Mouse (Mus musculus) brain, embryonic 14.5 days (tissue): ENCODE results near the gene Cmc2.

Source experiments
- CTCF ChIP-seq: fragments of 200-500 bp; IDR thresholded peaks from 2 replicates; pipeline ENCODE4 v1.5.1; 2012; ENCODE audit warnings: inconsistent platforms, mild to moderate bottlenecking, moderate library complexity, borderline replicate concordance; ENCODE audit not compliant: insufficient read depth, insufficient read length; ENCODE audit errors: extremely low read depth
- POLR2A ChIP-seq: fragments of 200-500 bp; IDR thresholded peaks from 2 replicates; pipeline ENCODE4 v1.6.1; 2012; ENCODE audit warnings: mild to moderate bottlenecking, inconsistent platforms, borderline replicate concordance; ENCODE audit not compliant: poor library complexity, insufficient read depth, insufficient read length, severe bottlenecking; ENCODE audit errors: extremely low read depth

DNA sequence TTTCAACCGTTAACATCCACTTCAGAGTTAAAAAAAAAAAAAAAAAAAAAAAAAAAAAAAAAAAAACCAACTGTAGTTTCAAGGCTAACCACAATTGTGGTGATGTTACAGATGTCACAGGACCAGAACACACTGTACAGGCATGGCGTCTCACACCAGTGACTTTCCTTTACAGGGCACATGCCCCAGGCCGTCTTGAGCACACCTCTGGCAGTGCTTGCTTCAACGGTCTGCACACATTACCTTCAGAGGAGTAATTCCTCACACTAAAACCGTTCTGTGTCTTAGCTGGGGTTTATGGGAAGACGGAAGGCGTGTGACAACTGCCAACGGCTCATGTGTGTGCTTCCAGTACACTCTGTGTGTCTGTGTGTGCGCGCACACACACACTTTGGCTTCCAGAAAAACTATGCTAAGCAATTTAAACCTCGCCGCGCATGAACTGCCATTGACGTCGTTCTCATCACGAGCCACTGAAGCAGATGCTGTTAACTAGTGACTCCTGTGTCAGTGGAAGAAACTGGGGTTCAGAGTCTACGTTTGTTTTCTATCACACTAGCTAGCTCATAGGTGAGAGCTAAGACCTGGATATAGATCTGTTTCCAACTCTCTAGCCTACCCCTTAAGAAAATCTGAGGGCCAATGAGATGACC, 45.3 kb downstream of the Cmc2 start:
- TF ChIP-seq CTCF (no peak), POLR2A (no peak)
